Mouse (Mus musculus): ENCODE results near the gene Sord. TPM values are rescaled to one million over a fixed set of nuclear protein-coding genes. Genes with fewer than 3 reads are reported as not detected.

Gene Sord
- polyA plus RNA-seq, 1 experiment: 646 TPM

- H3K27ac ChIP-seq (ENCODE audit: insufficient read depth, low read depth, low read length): no peak overlapping the region
- TF ChIP-seq CTCF (conservative IDR thresholded peaks at IDR 0.05; ENCODE audit: insufficient read depth, insufficient read length, low read depth, low read length): no peak
- no peak for TF ChIP-seq POLR2A (IDR thresholded peaks at IDR 0.05; ENCODE audit: low read depth, low read length)
- no peak overlapping the region for H3K4me3 ChIP-seq (ENCODE audit: insufficient read depth, low read depth, low read length)
- peaks cover 12% of the 10 kb centered on the region for H3K27me3 ChIP-seq (replicated peaks; ENCODE audit: control insufficient read depth, insufficient read depth, low read length)
- H3K36me3 ChIP-seq (ENCODE audit: control insufficient read depth, insufficient read depth, low read length): no peaks in the 10 kb centered on the region
- no peak for DNase-seq
- 3% methylated on average over 35 of the region's 35 CpGs for WGBS
- H3K4me1 ChIP-seq (ENCODE audit: control insufficient read depth, insufficient read depth, low read length): peaks cover 9% of the 10 kb centered on the region
These were observed 62.9 kb downstream of the Sord start for GRCm38 (mm10) chr2:122297271-122298095.

GRCm38 (mm10) chr2:122298096-122298499 is 63.5 kb downstream of the Sord start, which contains the start of gene Duox2:
Gene Duox2 (minus strand): TSS chr2:122298449.
- H3K27me3 ChIP-seq (replicated peaks; ENCODE audit: control insufficient read depth, insufficient read depth, low read length): peaks cover 12% of the 10 kb centered on the region
- WGBS: 4% methylated on average over 13 of the region's 13 CpGs
- H3K36me3 ChIP-seq (ENCODE audit: control insufficient read depth, insufficient read depth, low read length): no peaks in the 10 kb centered on the region
- DNase-seq: no peak
- TF ChIP-seq POLR2A (IDR thresholded peaks at IDR 0.05; ENCODE audit: low read depth, low read length) (no peak), CTCF (conservative IDR thresholded peaks at IDR 0.05; ENCODE audit: insufficient read depth, insufficient read length, low read depth, low read length) (no peak)
- H3K27ac ChIP-seq (ENCODE audit: insufficient read depth, low read depth, low read length): no peak within 1 kb of the TSS
- peak within 1 kb of the TSS; percentile 23; the same call in 1 of the 2 replicates for H3K4me3 ChIP-seq (ENCODE audit: insufficient read depth, low read depth, low read length)
- peaks cover 9% of the 10 kb centered on the region for H3K4me1 ChIP-seq (ENCODE audit: control insufficient read depth, insufficient read depth, low read length)

- no peaks in the 10 kb centered on the region for H3K36me3 ChIP-seq (ENCODE audit: control insufficient read depth, insufficient read depth, low read length)
- H3K4me3 ChIP-seq (ENCODE audit: insufficient read depth, low read depth, low read length): peak within 1 kb of the TSS; percentile 23; the same call in 1 of the 2 replicates
- WGBS: 2% methylated on average over 43 of the region's 43 CpGs
- peaks cover 9% of the 10 kb centered on the region for H3K4me1 ChIP-seq (ENCODE audit: control insufficient read depth, insufficient read depth, low read length)
- DNase-seq: peak; percentile 36
- H3K27ac ChIP-seq (ENCODE audit: insufficient read depth, low read depth, low read length): no peak within 1 kb of the TSS
- TF ChIP-seq CTCF (conservative IDR thresholded peaks at IDR 0.05; ENCODE audit: insufficient read depth, insufficient read length, low read depth, low read length): no peak
- TF ChIP-seq POLR2A (IDR thresholded peaks at IDR 0.05; ENCODE audit: low read depth, low read length): no peak
- peaks cover 12% of the 10 kb centered on the region for H3K27me3 ChIP-seq (replicated peaks; ENCODE audit: control insufficient read depth, insufficient read depth, low read length)
These were observed 64.3 kb downstream of the Sord start, which contains the start of gene Duoxa2 for GRCm38 (mm10) chr2:122298596-122299490. Gene Duoxa2 (plus strand): TSS chr2:122298900.

GRCm38 (mm10) chr2:122299911-122300655 is 65.5 kb downstream of the Sord start:
- Histone ChIP-seq H3K4me1 (ENCODE audit: control insufficient read depth, insufficient read depth, low read length) (peaks cover 9% of the 10 kb centered on the region), H3K27ac (ENCODE audit: insufficient read depth, low read depth, low read length) (no peak overlapping the region), H3K4me3 (ENCODE audit: insufficient read depth, low read depth, low read length) (no peak overlapping the region), H3K27me3 (replicated peaks; ENCODE audit: control insufficient read depth, insufficient read depth, low read length) (peaks cover 12% of the 10 kb centered on the region; the same call in 1 of the 2 replicates), H3K36me3 (ENCODE audit: control insufficient read depth, insufficient read depth, low read length) (no peaks in the 10 kb centered on the region)
- TF ChIP-seq POLR2A (IDR thresholded peaks at IDR 0.05; ENCODE audit: low read depth, low read length): no peak
- no peak for TF ChIP-seq CTCF (conservative IDR thresholded peaks at IDR 0.05; ENCODE audit: insufficient read depth, insufficient read length, low read depth, low read length)
- DNase-seq: no peak
- WGBS: 26% methylated on average over 14 of the region's 14 CpGs

GRCm38 (mm10) chr2:122300656-122301020 is 66.1 kb downstream of the Sord start:
- peaks cover 9% of the 10 kb centered on the region for H3K4me1 ChIP-seq (ENCODE audit: control insufficient read depth, insufficient read depth, low read length)
- TF ChIP-seq POLR2A (IDR thresholded peaks at IDR 0.05; ENCODE audit: low read depth, low read length) (no peak), CTCF (conservative IDR thresholded peaks at IDR 0.05; ENCODE audit: insufficient read depth, insufficient read length, low read depth, low read length) (no peak)
- H3K27ac ChIP-seq (ENCODE audit: insufficient read depth, low read depth, low read length): no peak overlapping the region
- WGBS: 8% methylated on average over 14 of the region's 14 CpGs
- no peak for DNase-seq
- no peak overlapping the region for H3K4me3 ChIP-seq (ENCODE audit: insufficient read depth, low read depth, low read length)
- H3K27me3 ChIP-seq (replicated peaks; ENCODE audit: control insufficient read depth, insufficient read depth, low read length): peaks cover 12% of the 10 kb centered on the region; the same call in 1 of the 2 replicates
- no peaks in the 10 kb centered on the region for H3K36me3 ChIP-seq (ENCODE audit: control insufficient read depth, insufficient read depth, low read length)

- H3K27me3 ChIP-seq (replicated peaks; ENCODE audit: control insufficient read depth, insufficient read depth, low read length): peaks cover 12% of the 10 kb centered on the region; the same call in 1 of the 2 replicates
- WGBS: 1% methylated on average over 48 of the region's 48 CpGs
- DNase-seq: peak; percentile 32
- H3K36me3 ChIP-seq (ENCODE audit: control insufficient read depth, insufficient read depth, low read length): no peaks in the 10 kb centered on the region
- no peak overlapping the region for H3K27ac ChIP-seq (ENCODE audit: insufficient read depth, low read depth, low read length)
- H3K4me1 ChIP-seq (ENCODE audit: control insufficient read depth, insufficient read depth, low read length): peaks cover 9% of the 10 kb centered on the region
- no peak overlapping the region; the same call in 1 of the 2 replicates for H3K4me3 ChIP-seq (ENCODE audit: insufficient read depth, low read depth, low read length)
- TF ChIP-seq CTCF (conservative IDR thresholded peaks at IDR 0.05; ENCODE audit: insufficient read depth, insufficient read length, low read depth, low read length): no peak
- TF ChIP-seq POLR2A (IDR thresholded peaks at IDR 0.05; ENCODE audit: low read depth, low read length): no peak
These were observed 66.8 kb downstream of the Sord start for GRCm38 (mm10) chr2:122301081-122301920.

All from kidney, adult 2 months (tissue).